Mouse (Mus musculus): ENCODE results near the gene Copb2. TPM values are rescaled to one million over a fixed set of nuclear protein-coding genes. Genes with fewer than 3 reads are reported as not detected.

Gene Copb2
- 28.1 and 49.2 TPM in 2 replicates for polyA plus RNA-seq (2011; ENCODE audit: insufficient read depth, insufficient read length, low replicate concordance, missing spikeins)

DNA sequence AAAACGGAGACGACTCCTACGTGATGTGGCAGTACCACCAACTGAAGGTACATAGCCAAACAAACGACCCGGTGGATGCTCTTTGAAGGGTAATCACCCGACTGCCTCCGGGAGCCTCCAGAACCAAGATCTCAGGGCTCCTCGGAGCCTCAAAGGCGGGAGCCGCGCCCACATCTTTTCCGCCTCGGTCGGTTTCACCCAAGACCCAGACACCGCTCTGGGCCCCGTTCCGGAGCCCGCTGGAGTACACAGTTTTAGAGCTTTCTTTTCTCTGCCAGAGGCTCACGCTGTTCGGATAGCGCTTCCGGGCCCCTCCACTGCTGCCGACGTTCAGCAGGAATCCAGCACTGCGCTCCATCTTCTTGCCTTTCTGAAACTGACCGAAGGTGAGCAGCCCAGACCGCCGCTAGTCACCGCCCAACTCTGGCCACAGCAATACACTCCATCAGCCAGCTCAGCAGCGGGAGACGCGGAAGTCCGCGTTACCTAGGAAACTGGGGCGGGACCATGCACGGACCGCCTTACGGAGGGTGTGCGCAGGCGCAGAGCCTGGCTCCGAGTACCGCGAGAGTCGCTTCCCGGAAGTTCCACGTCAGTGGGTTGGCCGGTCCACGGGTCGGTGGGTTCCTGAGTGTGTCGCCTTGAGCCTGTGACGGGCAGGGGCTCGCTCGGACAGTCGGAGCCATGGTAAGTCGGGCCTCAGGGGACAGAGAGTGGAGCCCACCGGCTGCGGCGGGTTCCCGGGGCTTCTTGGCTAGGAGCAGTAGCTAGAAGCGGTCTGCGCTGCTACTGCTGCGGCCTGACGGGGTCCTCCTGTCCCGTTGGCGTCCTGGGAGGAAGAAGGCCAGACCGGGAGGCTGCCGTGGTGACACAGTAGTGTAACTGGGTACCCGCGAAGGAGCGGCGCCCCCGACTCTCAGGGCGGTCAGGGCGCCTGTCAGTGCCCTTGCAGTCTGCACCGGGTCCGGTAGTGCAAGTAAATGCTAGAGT, at the start of gene Copb2:
Gene Copb2, plus strand, starts transcription at position 585 of the 990 bp plus-strand sequence.
- TF ChIP-seq CTCF (IDR thresholded peaks at IDR 0.05; ENCODE audit: control insufficient read depth, insufficient read depth, low read length) (no peak), POLR2A (IDR thresholded peaks at IDR 0.05; ENCODE audit: borderline replicate concordance, control insufficient read depth, low read depth, low read length) (peak; percentile 79; the same call in 1 of the 2 replicates)
- Histone ChIP-seq H3K27ac (ENCODE audit: control insufficient read depth, insufficient read depth, low read depth, low read length, poor library complexity) (peak within 1 kb of the TSS; percentile 78), H3K4me3 (replicated peaks; ENCODE audit: control insufficient read depth, low read depth, low read length) (peak within 1 kb of the TSS; percentile 96), H3K4me1 (ENCODE audit: control insufficient read depth, insufficient read depth, low read length) (no peaks in the 10 kb centered on the region; the same call in none of the 2 replicates)
- WGBS, result under 1% methylated on average over 76 of the region's 76 CpGs

GRCm38 (mm10) chr9:98523872-98524271, 39.6 kb upstream of the Copb2 start:
- no peak overlapping the region for H3K27ac ChIP-seq (ENCODE audit: control insufficient read depth, insufficient read depth, low read depth, low read length, poor library complexity)
- WGBS, result 4% methylated on average over 2 of the region's 2 CpGs
- H3K4me1 ChIP-seq (ENCODE audit: control insufficient read depth, insufficient read depth, low read length), result no peaks in the 10 kb centered on the region; the same call in none of the 2 replicates
- TF ChIP-seq CTCF (IDR thresholded peaks at IDR 0.05; ENCODE audit: control insufficient read depth, insufficient read depth, low read length) (no peak), POLR2A (IDR thresholded peaks at IDR 0.05; ENCODE audit: borderline replicate concordance, control insufficient read depth, low read depth, low read length) (no peak)
- no peak overlapping the region for H3K4me3 ChIP-seq (replicated peaks; ENCODE audit: control insufficient read depth, low read depth, low read length)

GRCm38 (mm10) chr9:98524786-98525542, 38.6 kb upstream of the Copb2 start:
- 78% methylated on average over 7 of the region's 7 CpGs for WGBS
- Histone ChIP-seq H3K4me1 (ENCODE audit: control insufficient read depth, insufficient read depth, low read length) (no peaks in the 10 kb centered on the region; the same call in none of the 2 replicates), H3K4me3 (replicated peaks; ENCODE audit: control insufficient read depth, low read depth, low read length) (no peak overlapping the region), H3K27ac (ENCODE audit: control insufficient read depth, insufficient read depth, low read depth, low read length, poor library complexity) (no peak overlapping the region)
- no peak for TF ChIP-seq CTCF (IDR thresholded peaks at IDR 0.05; ENCODE audit: control insufficient read depth, insufficient read depth, low read length)
- TF ChIP-seq POLR2A (IDR thresholded peaks at IDR 0.05; ENCODE audit: borderline replicate concordance, control insufficient read depth, low read depth, low read length), result no peak

GRCm38 (mm10) chr9:98525543-98525924, 38.0 kb upstream of the Copb2 start:
- Histone ChIP-seq H3K27ac (ENCODE audit: control insufficient read depth, insufficient read depth, low read depth, low read length, poor library complexity) (no peak overlapping the region), H3K4me3 (replicated peaks; ENCODE audit: control insufficient read depth, low read depth, low read length) (no peak overlapping the region), H3K4me1 (ENCODE audit: control insufficient read depth, insufficient read depth, low read length) (no peaks in the 10 kb centered on the region; the same call in none of the 2 replicates)
- WGBS, result 78% methylated on average over 7 of the region's 7 CpGs
- TF ChIP-seq CTCF (IDR thresholded peaks at IDR 0.05; ENCODE audit: control insufficient read depth, insufficient read depth, low read length) (no peak), POLR2A (IDR thresholded peaks at IDR 0.05; ENCODE audit: borderline replicate concordance, control insufficient read depth, low read depth, low read length) (no peak)

DNA sequence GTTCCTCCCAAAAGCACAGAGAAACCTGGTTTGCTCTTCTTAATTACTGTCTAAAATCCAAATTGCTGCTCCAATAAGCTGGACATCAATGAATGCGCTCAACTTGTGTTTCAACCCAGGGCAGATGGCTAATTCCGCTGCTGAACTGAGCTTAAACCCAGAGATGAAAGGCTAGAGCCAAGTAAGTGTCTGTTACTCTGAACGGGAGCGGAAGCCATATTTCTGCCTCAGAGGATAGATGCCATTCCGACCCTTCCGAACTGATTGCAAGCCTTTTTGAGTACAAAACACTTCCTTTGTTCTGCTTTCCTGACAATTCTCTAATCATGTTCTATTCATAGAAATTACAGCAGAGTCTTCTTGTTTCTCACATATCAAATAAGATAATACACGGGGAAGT, 36.3 kb upstream of the Copb2 start:
- no peaks in the 10 kb centered on the region; the same call in none of the 2 replicates for H3K4me1 ChIP-seq (ENCODE audit: control insufficient read depth, insufficient read depth, low read length)
- no peak overlapping the region for H3K27ac ChIP-seq (ENCODE audit: control insufficient read depth, insufficient read depth, low read depth, low read length, poor library complexity)
- H3K4me3 ChIP-seq (replicated peaks; ENCODE audit: control insufficient read depth, low read depth, low read length), result no peak overlapping the region
- WGBS, result 87% methylated on average over 7 of the region's 7 CpGs
- TF ChIP-seq POLR2A (IDR thresholded peaks at IDR 0.05; ENCODE audit: borderline replicate concordance, control insufficient read depth, low read depth, low read length) (no peak), CTCF (IDR thresholded peaks at IDR 0.05; ENCODE audit: control insufficient read depth, insufficient read depth, low read length) (no peak)

DNA sequence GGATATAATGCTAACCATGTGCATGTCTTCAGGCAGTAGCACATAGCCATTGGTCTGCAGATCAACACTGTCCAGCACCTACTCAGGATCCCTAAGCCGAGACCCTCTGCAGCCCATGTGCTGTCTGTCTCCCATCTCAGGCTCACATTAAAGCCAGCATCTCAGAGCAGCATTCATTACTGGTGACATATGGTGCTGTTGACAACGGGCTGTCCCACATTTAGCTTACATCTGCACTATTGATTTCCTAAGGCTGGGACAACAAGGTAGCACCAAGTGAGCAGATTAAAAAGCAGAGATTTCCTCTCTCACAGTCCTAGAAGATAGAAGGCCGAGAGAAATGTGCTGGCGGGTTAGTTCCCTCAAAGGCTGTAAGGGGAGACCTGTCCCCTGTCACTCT, 33.7 kb upstream of the Copb2 start:
- Histone ChIP-seq H3K27ac (ENCODE audit: control insufficient read depth, insufficient read depth, low read depth, low read length, poor library complexity) (no peak overlapping the region), H3K4me3 (replicated peaks; ENCODE audit: control insufficient read depth, low read depth, low read length) (no peak overlapping the region), H3K4me1 (ENCODE audit: control insufficient read depth, insufficient read depth, low read length) (no peaks in the 10 kb centered on the region; the same call in 1 of the 2 replicates)
- no peak for TF ChIP-seq POLR2A (IDR thresholded peaks at IDR 0.05; ENCODE audit: borderline replicate concordance, control insufficient read depth, low read depth, low read length)
- no peak for TF ChIP-seq CTCF (IDR thresholded peaks at IDR 0.05; ENCODE audit: control insufficient read depth, insufficient read depth, low read length)
- 77% methylated on average over 4 of the region's 4 CpGs for WGBS

- Histone ChIP-seq H3K27ac (ENCODE audit: control insufficient read depth, insufficient read depth, low read depth, low read length, poor library complexity) (no peak overlapping the region), H3K4me1 (ENCODE audit: control insufficient read depth, insufficient read depth, low read length) (no peaks in the 10 kb centered on the region; the same call in 1 of the 2 replicates), H3K4me3 (replicated peaks; ENCODE audit: control insufficient read depth, low read depth, low read length) (no peak overlapping the region)
- TF ChIP-seq CTCF (IDR thresholded peaks at IDR 0.05; ENCODE audit: control insufficient read depth, insufficient read depth, low read length), result no peak
- no peak for TF ChIP-seq POLR2A (IDR thresholded peaks at IDR 0.05; ENCODE audit: borderline replicate concordance, control insufficient read depth, low read depth, low read length)
- 14% methylated on average over 2 of the region's 2 CpGs for WGBS
Observed at GRCm38 (mm10) chr9:98530999-98531398, 32.5 kb upstream of the Copb2 start.
